Mouse (Mus musculus): ENCODE data around the gene Cops7a. TPM values are rescaled to one million over a fixed set of nuclear protein-coding genes. Genes with fewer than 3 reads are reported as not detected.

The Cops7a gene
- polyA plus RNA-seq (2015; fragmentation: Nextera tagmentation; extraction: Ambion mirVana): 107 TPM in 2 replicates

- Histone ChIP-seq H3K9me3 (ENCODE audit: control insufficient read depth, low read length) (no peaks in the 10 kb centered on the region), H3K9ac (ENCODE audit: low read depth, low read length) (peak within 1 kb of the TSS; percentile 89), H3K27ac (ENCODE audit: low read depth, low read length) (peak within 1 kb of the TSS; percentile 92), H3K4me1 (ENCODE audit: control insufficient read depth, insufficient read depth, low read depth, low read length) (peaks cover 14% of the 10 kb centered on the region), H3K4me2 (ENCODE audit: low read length) (peak within 1 kb of the TSS; percentile 96), H3K4me3 (ENCODE audit: low read length) (peak within 1 kb of the TSS; percentile 58), H3K27me3 (replicated peaks; ENCODE audit: control insufficient read depth, insufficient read depth, low read length) (no peaks in the 10 kb centered on the region), H3K36me3 (ENCODE audit: control insufficient read depth, insufficient read depth, low read length) (peaks cover 2% of the 10 kb centered on the region; the same call in 1 of the 2 replicates)
- ATAC-seq: peak; percentile 97
- under 1% methylated on average over 57 of the region's 68 CpGs for WGBS
Measured at GRCm38 (mm10) chr6:124965088-124965719, at the start of gene Cops7a. Gene Cops7a, minus strand, starts transcription at chr6:124965538.

DNA sequence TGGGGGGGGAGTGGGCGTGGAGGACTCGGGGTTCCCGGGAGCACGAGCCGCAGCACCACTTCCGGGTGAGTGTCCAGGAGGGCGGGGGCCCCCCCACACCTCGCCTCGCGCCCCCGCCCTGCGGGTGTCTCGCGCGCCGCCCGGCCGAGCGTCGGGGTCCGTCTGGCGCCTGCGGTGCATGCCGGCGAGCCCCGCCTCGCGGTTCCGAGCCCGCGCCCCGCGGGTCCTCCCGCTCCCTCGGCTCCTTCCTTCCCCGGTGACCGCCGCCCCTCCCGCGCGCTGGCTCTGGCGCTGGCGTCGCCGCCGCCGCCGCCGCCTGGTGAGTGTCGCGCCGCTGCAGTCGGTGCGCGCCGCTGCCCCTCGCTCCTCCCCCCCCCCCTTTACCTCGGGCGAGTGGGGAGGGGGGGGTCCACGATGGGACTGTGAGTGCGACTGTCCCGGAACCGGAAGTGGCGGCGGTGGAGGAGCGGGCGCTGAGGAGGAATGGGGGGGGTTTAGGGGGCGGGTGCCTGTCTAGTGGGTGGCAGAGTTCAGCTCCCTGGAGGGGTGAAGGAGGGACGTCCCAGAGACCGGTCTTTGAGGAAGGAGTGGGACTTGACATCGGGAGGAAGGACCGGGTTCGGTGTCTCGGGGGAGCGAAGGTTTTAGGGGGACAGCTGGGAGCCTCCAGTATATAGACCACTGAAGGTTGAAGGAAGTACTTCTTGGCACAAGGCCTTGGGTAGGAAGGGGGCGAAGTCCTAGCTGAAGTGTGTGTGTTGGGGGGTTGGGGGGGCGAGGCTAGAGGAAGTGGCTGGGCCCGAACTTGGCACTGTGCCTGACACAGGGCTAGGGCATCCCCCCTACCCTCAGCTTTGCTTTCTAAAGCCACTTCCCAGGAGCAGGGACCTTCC is 44.1 kb upstream of the Cops7a start:
- Histone ChIP-seq H3K36me3 (ENCODE audit: control insufficient read depth, insufficient read depth, low read length) (no peaks in the 10 kb centered on the region; the same call in 1 of the 2 replicates), H3K9me3 (ENCODE audit: control insufficient read depth, low read length) (no peaks in the 10 kb centered on the region), H3K9ac (ENCODE audit: low read depth, low read length) (peak overlapping the region; percentile 96), H3K4me1 (ENCODE audit: control insufficient read depth, insufficient read depth, low read depth, low read length) (peaks cover 17% of the 10 kb centered on the region), H3K27ac (ENCODE audit: low read depth, low read length) (peak overlapping the region; percentile 100), H3K4me3 (ENCODE audit: low read length) (peak overlapping the region; percentile 87), H3K27me3 (replicated peaks; ENCODE audit: control insufficient read depth, insufficient read depth, low read length) (no peaks in the 10 kb centered on the region), H3K4me2 (ENCODE audit: low read length) (peak overlapping the region; percentile 79)
- ATAC-seq: peak; percentile 87
- under 1% methylated on average over 61 of the region's 78 CpGs for WGBS

- Histone ChIP-seq H3K27me3 (replicated peaks; ENCODE audit: control insufficient read depth, insufficient read depth, low read length) (no peaks in the 10 kb centered on the region), H3K4me3 (ENCODE audit: low read length) (peak within 1 kb of the TSS; percentile 87), H3K27ac (ENCODE audit: low read depth, low read length) (peak within 1 kb of the TSS; percentile 100), H3K4me2 (ENCODE audit: low read length) (peak within 1 kb of the TSS; percentile 79), H3K36me3 (ENCODE audit: control insufficient read depth, insufficient read depth, low read length) (no peaks in the 10 kb centered on the region; the same call in 1 of the 2 replicates), H3K9ac (ENCODE audit: low read depth, low read length) (peak within 1 kb of the TSS; percentile 96), H3K4me1 (ENCODE audit: control insufficient read depth, insufficient read depth, low read depth, low read length) (peaks cover 17% of the 10 kb centered on the region), H3K9me3 (ENCODE audit: control insufficient read depth, low read length) (no peaks in the 10 kb centered on the region)
- ATAC-seq: no peak
- 0% methylated on average over 3 of the region's 3 CpGs for WGBS
Measured at GRCm38 (mm10) chr6:125009129-125009180, 43.6 kb upstream of the Cops7a start, which contains the start of gene Zfp384. Gene Zfp384, plus strand, starts transcription at chr6:125009145.

DNA sequence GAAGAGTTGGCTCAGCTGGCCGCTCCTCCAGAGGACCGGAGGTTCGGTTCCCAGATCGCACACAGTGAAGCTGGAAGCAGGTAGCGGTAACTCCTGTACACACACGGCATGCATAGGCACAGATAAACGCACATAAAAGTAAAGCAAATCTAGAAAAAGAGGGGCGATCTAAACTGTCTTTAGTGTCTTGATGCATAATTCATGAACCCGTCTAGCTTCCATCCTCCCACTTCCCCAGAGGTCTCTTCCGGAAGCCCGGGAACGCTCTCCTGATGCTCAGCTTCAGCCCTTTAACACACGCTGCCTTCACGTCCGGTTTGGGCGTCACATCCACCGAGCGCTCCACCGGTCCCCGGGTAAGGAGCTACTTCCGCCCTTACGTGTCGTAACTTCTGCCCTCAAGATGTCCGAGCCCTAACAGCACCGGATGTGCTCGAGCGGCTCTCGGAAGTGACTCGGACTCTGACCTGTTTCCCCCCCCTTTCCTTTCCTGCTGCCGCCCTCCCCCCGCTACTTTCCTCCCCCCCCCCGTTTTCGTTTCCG is 43.3 kb upstream of the Cops7a start:
- H3K4me3 ChIP-seq (ENCODE audit: low read length): peak overlapping the region; percentile 87
- H3K27me3 ChIP-seq (replicated peaks; ENCODE audit: control insufficient read depth, insufficient read depth, low read length): no peaks in the 10 kb centered on the region
- H3K36me3 ChIP-seq (ENCODE audit: control insufficient read depth, insufficient read depth, low read length): no peaks in the 10 kb centered on the region
- WGBS: under 1% methylated on average over 34 of the region's 34 CpGs
- peak overlapping the region; percentile 79 for H3K4me2 ChIP-seq (ENCODE audit: low read length)
- H3K4me1 ChIP-seq (ENCODE audit: control insufficient read depth, insufficient read depth, low read depth, low read length): peaks cover 17% of the 10 kb centered on the region
- peak overlapping the region; percentile 96 for H3K9ac ChIP-seq (ENCODE audit: low read depth, low read length)
- peak; percentile 97 for ATAC-seq
- no peaks in the 10 kb centered on the region for H3K9me3 ChIP-seq (ENCODE audit: control insufficient read depth, low read length)
- peak overlapping the region; percentile 100 for H3K27ac ChIP-seq (ENCODE audit: low read depth, low read length)

GRCm38 (mm10) chr6:125008060-125008459 is 42.7 kb upstream of the Cops7a start:
- Histone ChIP-seq H3K9me3 (ENCODE audit: control insufficient read depth, low read length) (no peaks in the 10 kb centered on the region), H3K4me3 (ENCODE audit: low read length) (peak overlapping the region; percentile 87), H3K4me2 (ENCODE audit: low read length) (peak overlapping the region; percentile 69), H3K27ac (ENCODE audit: low read depth, low read length) (peak overlapping the region; percentile 100), H3K4me1 (ENCODE audit: control insufficient read depth, insufficient read depth, low read depth, low read length) (peaks cover 17% of the 10 kb centered on the region), H3K27me3 (replicated peaks; ENCODE audit: control insufficient read depth, insufficient read depth, low read length) (no peaks in the 10 kb centered on the region), H3K9ac (ENCODE audit: low read depth, low read length) (peak overlapping the region; percentile 65), H3K36me3 (ENCODE audit: control insufficient read depth, insufficient read depth, low read length) (no peaks in the 10 kb centered on the region)
- peak; percentile 0; the same call in 1 of the 2 replicates for ATAC-seq
- WGBS: 43% methylated on average over 13 of the region's 13 CpGs

DNA sequence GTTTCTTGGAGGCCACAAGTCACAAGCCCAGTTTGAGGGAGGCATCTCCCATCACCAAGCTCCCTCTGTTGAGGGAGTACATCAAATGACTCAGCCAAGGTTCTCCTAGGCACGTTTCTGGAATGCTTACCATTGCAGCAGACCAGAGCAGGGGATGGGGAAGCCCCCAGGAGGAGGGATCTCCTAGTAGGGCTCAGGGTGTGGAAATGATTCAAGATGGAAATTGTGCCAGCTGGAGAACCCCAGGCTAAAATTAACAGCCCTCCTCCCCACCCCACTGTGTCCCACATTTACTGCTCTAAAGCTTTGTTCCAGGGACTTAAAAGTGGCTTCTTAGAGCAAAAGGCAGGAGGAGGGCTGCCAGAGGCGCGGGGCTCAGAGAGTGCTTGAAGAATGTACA is 39.7 kb upstream of the Cops7a start:
- no peak for ATAC-seq
- H3K27me3 ChIP-seq (replicated peaks; ENCODE audit: control insufficient read depth, insufficient read depth, low read length): peaks cover 5% of the 10 kb centered on the region
- no peak overlapping the region for H3K9ac ChIP-seq (ENCODE audit: low read depth, low read length)
- H3K4me2 ChIP-seq (ENCODE audit: low read length): no peak overlapping the region
- peaks cover 7% of the 10 kb centered on the region for H3K36me3 ChIP-seq (ENCODE audit: control insufficient read depth, insufficient read depth, low read length)
- no peaks in the 10 kb centered on the region for H3K9me3 ChIP-seq (ENCODE audit: control insufficient read depth, low read length)
- H3K27ac ChIP-seq (ENCODE audit: low read depth, low read length): no peak overlapping the region
- H3K4me1 ChIP-seq (ENCODE audit: control insufficient read depth, insufficient read depth, low read depth, low read length): peaks cover 3% of the 10 kb centered on the region
- WGBS: 31% methylated on average over 3 of the region's 3 CpGs
- no peak overlapping the region for H3K4me3 ChIP-seq (ENCODE audit: low read length)

DNA sequence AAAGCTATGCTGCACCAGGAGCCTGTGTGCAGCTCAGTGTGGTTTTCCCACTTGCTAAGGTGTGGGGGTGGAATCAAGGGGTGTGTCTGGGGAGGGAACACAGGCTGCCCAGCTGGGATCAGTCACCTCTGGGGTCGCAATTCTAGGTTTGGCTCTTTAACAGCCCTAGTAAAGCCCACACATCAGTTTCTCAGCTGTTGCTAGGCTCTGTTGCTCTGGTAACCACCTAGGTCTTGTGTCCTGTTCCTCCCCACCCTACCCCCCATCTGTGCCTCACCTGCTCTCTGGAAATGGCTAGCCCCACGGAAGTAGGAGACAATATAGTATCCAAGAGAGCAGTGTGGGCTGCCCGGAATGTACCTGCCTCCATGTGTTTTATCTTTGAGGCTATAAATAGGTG is 38.4 kb upstream of the Cops7a start:
- H3K27ac ChIP-seq (ENCODE audit: low read depth, low read length): no peak overlapping the region
- peaks cover 14% of the 10 kb centered on the region for H3K36me3 ChIP-seq (ENCODE audit: control insufficient read depth, insufficient read depth, low read length)
- no peaks in the 10 kb centered on the region for H3K9me3 ChIP-seq (ENCODE audit: control insufficient read depth, low read length)
- ATAC-seq: no peak
- no peak overlapping the region for H3K4me2 ChIP-seq (ENCODE audit: low read length)
- H3K4me3 ChIP-seq (ENCODE audit: low read length): no peak overlapping the region
- peaks cover 12% of the 10 kb centered on the region for H3K27me3 ChIP-seq (replicated peaks; ENCODE audit: control insufficient read depth, insufficient read depth, low read length)
- WGBS: 47% methylated on average over 3 of the region's 3 CpGs
- H3K9ac ChIP-seq (ENCODE audit: low read depth, low read length): no peak overlapping the region
- peaks cover 3% of the 10 kb centered on the region for H3K4me1 ChIP-seq (ENCODE audit: control insufficient read depth, insufficient read depth, low read depth, low read length)

DNA sequence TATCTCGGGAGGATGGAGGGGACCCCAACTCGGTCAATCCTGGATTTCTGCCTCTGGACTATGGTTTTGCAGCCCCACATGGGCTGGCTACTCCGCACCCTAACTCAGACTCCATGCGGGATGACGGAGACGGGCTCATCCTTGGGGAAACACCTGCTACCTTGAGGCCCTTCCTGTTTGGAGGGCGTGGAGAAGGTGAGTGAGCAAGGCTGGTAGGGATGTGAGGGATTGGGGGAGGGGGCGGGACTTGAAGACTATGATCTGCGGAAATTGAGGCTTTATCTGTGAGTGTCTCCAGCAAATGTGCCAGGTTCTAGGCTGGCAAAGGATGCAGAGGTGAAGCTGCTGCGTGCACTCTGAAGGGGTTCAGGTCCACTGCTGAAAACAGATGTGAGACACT is 34.2 kb upstream of the Cops7a start:
- 45% methylated on average over 10 of the region's 10 CpGs for WGBS
- Histone ChIP-seq H3K9ac (ENCODE audit: low read depth, low read length) (no peak overlapping the region), H3K36me3 (ENCODE audit: control insufficient read depth, insufficient read depth, low read length) (peaks cover 14% of the 10 kb centered on the region), H3K4me3 (ENCODE audit: low read length) (no peak overlapping the region), H3K4me2 (ENCODE audit: low read length) (no peak overlapping the region; the same call in 1 of the 2 replicates), H3K27ac (ENCODE audit: low read depth, low read length) (no peak overlapping the region), H3K27me3 (replicated peaks; ENCODE audit: control insufficient read depth, insufficient read depth, low read length) (peaks cover 14% of the 10 kb centered on the region), H3K4me1 (ENCODE audit: control insufficient read depth, insufficient read depth, low read depth, low read length) (peaks cover 16% of the 10 kb centered on the region), H3K9me3 (ENCODE audit: control insufficient read depth, low read length) (no peaks in the 10 kb centered on the region)
- ATAC-seq: no peak

GRCm38 (mm10) chr6:124999091-124999490 is 33.8 kb upstream of the Cops7a start:
- peaks cover 14% of the 10 kb centered on the region for H3K27me3 ChIP-seq (replicated peaks; ENCODE audit: control insufficient read depth, insufficient read depth, low read length)
- no peaks in the 10 kb centered on the region for H3K9me3 ChIP-seq (ENCODE audit: control insufficient read depth, low read length)
- no peak overlapping the region for H3K9ac ChIP-seq (ENCODE audit: low read depth, low read length)
- ATAC-seq: no peak
- no peak overlapping the region for H3K27ac ChIP-seq (ENCODE audit: low read depth, low read length)
- peaks cover 16% of the 10 kb centered on the region for H3K4me1 ChIP-seq (ENCODE audit: control insufficient read depth, insufficient read depth, low read depth, low read length)
- 40% methylated on average over 14 of the region's 14 CpGs for WGBS
- peak overlapping the region; percentile 77; the same call in 1 of the 2 replicates for H3K4me3 ChIP-seq (ENCODE audit: low read length)
- peaks cover 14% of the 10 kb centered on the region for H3K36me3 ChIP-seq (ENCODE audit: control insufficient read depth, insufficient read depth, low read length)
- H3K4me2 ChIP-seq (ENCODE audit: low read length): peak overlapping the region; percentile 80; the same call in 1 of the 2 replicates
